Mouse (Mus musculus) adrenal gland, postnatal 36 days (tissue): ENCODE results near the gene Hbs1l. TPM values are rescaled to one million over a fixed set of nuclear protein-coding genes. Genes with fewer than 3 reads are reported as not detected.

Experiments
- DNase-seq, 2 experiments: peaks; one replicate each; pipeline ENCODE4 v3.0.0; 2021; ENCODE audit warnings: mixed read lengths in 1 of 2
- total RNA-seq, 2 experiments: library from RNA; stranded (reverse); gene quantifications; 2 replicates each; pipeline ENCODE4 v1.2.3; 2021

Gene Hbs1l
- total RNA-seq, 2 experiments from 2014 or later = 69.8 to 75.3 TPM

DNA sequence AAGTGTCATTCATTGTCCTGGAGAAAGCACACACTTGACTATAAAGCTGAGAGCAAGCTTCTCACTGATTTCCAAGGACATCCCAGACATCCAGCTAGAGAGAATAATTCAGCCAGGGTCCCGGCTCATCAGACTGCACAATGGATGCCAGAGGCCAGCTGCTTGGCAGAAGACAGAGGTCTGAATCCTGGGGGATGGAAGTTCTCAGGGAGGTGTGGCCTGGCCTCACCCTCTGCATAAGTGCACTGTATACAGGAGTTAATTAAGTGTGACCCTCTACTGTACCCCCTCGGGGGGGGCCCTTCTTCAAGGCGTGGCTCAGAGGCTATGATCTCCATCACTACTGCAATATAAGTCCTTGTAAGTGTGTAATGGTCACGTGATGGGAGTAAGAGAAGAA lies 105.5 kb downstream of the Hbs1l start:
- DNase-seq = no peak

GRCm38 (mm10) chr10:21404822-21405221 lies 109.0 kb downstream of the Hbs1l start:
- DNase-seq = no peak

DNA sequence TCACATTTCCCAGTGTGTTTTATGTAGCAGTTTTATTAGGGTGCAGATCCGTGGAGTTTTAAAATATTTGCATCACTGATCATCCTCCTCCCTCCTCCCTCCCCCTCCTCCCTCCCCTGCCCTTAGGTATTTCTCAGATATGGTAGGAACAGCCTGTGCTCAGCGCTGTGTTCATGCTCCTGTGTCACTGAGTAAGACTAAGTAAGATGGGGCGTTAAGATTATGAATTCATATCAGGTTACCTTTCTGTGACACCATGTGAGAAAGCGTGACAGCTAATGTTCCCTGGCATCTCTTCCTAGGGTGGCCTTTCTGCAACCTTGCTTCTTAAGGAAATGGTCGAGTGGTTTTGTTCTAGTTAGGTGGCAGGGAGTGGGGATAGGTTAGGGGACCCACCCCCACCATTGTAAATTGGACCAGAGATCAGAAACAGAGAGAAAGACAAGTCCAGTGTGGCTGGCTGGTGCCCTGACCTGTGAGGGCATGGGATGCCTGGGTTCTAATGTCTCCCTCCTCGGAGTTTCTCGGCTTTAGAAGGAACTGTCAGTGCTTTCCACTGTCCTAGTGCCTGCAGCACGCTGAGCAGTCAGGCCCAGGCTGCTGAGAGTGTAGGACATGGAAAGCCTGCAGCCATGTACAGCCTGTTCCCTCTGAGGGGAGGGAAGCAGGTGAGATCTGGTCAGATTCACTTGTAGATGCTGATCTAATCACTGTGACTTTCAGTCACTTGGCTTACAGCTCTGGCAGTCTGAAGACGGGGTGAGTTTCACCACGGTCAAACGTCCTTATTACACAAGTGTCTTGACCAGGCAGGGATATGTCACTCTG lies 110.1 kb downstream of the Hbs1l start:
- no peak for DNase-seq

GRCm38 (mm10) chr10:21410711-21411110 lies 114.9 kb downstream of the Hbs1l start:
- no peak for DNase-seq

GRCm38 (mm10) chr10:21411621-21412205 lies 115.9 kb downstream of the Hbs1l start:
- DNase-seq = no peak

GRCm38 (mm10) chr10:21415031-21415430 lies 119.3 kb downstream of the Hbs1l start:
- no peak for DNase-seq

- DNase-seq = no peak
Observed at GRCm38 (mm10) chr10:21416184-21416583, 120.4 kb downstream of the Hbs1l start.

Other genes with a start within 250 kb of the Hbs1l start
- under 1 TPM; 0.10 to 0.16 TPM for gene Myb, start 135.0 kb upstream of the Hbs1l start, total RNA-seq
- not detected for gene Aldh8a1, start 81.3 kb downstream of the Hbs1l start, total RNA-seq